Mouse (Mus musculus) spleen, postnatal 10 days (tissue): ENCODE data around the gene Lpo.

ENCODE experiments used
- DNase-seq, 2 experiments: peaks; one replicate each; pipeline ENCODE4 v3.0.0; 2021 to 2022; ENCODE audit warnings: low spot score in 2 of 2

Gene Lpo

DNA sequence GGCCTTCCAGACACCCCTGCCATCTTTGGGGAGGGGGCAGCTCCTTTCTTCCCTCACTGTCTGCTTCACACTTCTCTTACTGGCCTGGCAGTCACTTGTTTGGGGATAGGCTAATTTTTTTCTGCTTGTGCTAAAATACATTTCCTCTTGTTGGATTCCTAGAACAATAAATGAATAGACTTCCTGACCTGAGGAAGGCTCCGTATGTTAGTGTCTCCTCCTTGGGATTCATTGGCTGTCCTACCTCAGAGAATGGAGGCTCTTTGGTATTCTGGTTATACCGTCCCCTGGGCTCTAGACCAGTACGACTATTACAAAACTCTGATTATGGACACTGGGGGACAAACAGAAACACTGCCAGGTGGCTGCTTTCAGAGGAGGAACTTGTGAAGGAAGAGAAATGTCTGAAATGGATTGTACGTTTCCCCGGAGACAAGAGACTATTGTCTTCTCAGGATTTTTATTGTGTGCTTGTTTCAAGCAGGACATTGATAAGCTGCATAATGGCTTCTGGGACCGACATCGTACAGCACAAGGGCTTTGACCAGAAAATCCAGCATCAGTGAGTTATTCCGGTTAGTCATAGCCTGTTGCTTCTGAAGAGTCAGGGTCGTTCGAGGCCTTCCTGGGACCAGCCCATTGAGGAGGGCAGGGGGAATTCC, at the start of gene Lpo:
Gene Lpo (minus strand): TSS at position 51 of the 662 bp plus-strand sequence.
- no peak for DNase-seq

DNA sequence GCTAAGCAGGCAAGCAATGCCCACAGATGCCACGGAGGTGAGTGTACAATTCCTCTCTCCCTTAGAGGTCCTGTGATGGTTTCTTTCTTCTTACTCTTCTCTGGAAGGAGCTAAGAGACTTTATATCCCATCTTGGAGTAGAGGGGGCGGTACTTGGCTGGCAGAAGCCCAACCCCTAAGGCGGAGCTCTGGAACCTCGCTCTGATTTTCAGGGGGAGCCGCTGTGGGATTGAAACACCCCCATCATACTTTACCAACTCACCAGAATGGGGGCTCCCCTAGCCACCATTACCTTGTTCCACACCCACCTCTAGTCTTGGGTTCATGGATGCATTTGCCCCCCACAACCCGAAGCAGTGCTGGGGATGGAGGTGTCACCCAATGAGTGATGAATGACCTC, 47.3 kb upstream of the Lpo start, which contains the start of gene Epx:
Gene Epx (minus strand): TSS at position 101 of the 400 bp plus-strand sequence.
- DNase-seq: no peak

DNA sequence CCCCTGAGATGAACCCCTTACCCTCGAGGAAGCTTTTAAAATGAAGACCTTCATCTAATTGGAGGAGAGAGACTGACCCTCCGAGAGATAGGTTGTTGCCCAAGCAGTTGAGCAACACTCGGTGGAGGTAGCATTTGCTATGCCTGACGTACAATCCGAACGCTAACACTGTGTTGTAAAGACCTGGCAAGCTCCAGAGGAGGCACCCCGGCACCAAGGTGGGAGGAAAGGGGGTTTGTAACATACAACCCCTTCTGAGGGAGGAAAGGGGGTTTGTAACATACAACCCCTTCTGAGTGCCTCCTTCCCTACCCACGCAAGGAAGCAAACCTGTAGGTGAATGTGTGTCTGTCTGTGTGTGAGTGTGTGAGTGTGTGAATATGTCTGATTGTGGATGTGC, 43.7 kb upstream of the Lpo start:
- no peak for DNase-seq

GRCm38 (mm10) chr11:87870096-87870495, 42.0 kb upstream of the Lpo start:
- DNase-seq: no peak

GRCm38 (mm10) chr11:87866891-87867290, 38.8 kb upstream of the Lpo start:
- DNase-seq: peak in 1 of 2 experiments; percentile 62

- DNase-seq: no peak
These were observed 34.7 kb upstream of the Lpo start for GRCm38 (mm10) chr11:87862805-87863204.

DNA sequence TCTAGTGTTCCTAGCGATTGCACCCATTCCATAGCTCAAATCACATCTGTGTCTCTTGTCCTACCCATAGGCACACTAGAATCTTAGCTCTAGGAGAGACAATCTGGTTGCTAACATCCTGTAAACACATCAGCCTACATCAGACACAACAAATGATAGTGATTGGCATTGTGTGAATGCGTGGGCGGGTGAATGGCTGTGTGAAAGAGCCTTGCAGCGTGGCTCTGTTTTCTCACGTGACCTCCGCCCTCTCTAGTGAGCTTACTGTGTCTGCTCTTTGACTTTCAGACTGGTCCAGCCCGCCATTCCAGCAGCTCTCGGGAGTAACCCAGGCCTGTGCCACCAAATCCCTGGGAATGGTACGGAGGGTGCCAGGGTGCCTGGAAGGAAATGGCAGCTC, 32.3 kb upstream of the Lpo start:
- DNase-seq: no peak

DNA sequence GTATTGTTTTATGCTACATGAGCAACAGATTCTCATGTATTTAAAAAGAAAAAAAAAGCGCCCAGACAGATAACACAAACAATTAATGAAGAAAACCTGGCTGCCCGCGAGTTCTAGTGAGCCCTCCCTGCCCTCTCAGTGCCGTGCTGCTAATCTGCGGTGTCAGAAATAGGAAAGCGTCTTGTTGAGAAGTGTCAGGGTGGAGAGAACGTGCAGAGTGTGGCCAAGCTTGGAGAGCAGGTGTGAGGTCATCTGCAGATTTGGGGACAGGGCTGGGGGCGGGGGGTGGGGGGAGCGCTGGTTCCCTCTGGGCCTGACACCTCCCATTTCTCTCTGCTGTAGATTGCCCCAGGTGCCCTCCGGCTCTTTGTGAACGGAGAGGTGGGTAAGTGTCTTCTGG, 31.2 kb upstream of the Lpo start:
- DNase-seq: no peak

DNA sequence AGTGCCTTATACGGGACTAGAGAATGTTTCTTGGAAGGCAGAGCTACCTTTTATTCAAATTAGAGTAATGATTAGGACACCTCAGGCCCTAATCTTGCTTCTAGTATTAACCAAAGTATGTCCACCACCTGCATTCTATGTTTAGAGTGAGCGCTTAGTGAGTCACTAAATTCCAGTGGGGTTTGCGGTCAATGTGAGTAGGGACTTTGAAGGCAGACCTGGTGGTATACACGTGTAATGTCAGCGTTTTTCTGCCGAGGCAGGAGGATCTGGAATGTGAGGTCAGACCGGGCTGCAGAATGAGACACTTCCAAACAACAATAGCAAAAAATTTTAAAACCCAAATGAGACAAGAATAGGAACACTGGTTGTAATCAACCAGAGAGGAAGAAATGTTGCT, 26.5 kb upstream of the Lpo start:
- no peak for DNase-seq

DNA sequence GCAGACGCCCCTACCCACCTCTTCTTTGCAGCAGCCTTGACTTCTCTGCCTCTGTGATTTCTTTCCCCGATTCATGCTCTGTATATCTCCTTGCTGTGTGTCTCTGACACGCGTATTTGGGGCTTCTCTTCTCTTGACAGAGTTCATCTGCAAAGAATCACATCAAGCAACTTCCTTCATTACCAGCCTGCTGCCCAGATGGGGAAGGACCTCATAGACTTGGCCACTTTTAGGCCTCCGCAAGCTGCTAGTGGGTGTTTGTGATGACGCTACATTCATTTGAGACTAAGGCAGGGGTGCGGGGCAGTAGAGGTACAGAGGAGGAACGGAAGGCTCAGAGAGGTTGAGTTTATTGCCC, 25.5 kb upstream of the Lpo start:
- DNase-seq: peak in 1 of 2 experiments; percentile 8

GRCm38 (mm10) chr11:87852690-87853596, 24.9 kb upstream of the Lpo start, which contains the start of gene Mks1:
Gene Mks1 (plus strand): TSS chr11:87853215.
- peak; percentile 72 to 91 for DNase-seq

- DNase-seq: no peak
These were observed 19.8 kb upstream of the Lpo start for GRCm38 (mm10) chr11:87847884-87848283.

DNA sequence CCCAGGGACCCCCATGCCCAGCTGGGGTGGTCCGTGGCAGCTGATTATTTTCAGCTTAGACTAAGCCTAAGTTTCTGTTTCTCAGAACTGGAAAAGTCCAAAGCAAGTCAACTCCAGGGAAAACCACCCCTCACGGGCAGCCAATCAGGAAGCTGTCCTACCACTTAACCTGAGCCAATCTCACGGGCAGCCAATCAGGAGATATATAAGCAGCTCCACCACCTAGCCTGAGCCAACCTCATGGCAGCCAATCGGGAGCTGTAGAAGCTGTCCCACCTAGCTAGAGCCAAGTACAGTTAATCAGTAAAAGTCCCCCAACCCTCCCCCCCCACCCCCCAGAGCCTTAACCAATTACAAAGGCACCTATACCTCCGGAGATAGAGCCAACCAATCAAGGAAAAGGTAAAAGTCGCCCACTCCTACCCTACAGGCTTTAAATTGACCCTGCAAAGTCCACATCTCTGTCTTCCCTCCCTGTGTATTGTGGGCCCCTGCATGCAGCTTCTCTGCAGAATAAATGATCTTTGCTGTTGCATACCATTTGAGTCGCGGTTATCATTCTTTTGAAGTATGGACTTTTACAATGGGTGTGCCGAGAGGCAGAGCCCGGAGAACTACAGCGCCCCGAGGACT, 19.0 kb upstream of the Lpo start:
- DNase-seq: no peak

DNA sequence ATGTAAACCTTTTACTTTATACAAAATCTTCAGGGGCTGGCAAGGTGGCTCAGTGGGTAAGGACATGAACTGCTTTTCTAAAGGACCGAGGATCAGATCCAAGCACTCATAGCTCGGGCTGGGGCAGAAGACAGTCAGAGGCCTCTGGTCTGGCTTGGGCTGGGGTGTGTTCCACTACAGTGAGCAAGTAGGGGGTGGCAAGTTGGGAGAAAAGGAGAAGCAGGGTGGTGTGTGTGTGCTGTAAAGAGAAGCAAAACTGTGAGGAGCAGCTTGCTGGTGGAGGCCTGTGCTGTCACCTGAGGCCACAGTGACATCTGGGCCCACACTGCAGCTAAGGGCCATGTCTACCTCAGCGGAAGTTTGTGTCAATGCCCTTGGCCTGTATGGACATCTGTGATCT, 13.3 kb upstream of the Lpo start:
- no peak for DNase-seq

DNA sequence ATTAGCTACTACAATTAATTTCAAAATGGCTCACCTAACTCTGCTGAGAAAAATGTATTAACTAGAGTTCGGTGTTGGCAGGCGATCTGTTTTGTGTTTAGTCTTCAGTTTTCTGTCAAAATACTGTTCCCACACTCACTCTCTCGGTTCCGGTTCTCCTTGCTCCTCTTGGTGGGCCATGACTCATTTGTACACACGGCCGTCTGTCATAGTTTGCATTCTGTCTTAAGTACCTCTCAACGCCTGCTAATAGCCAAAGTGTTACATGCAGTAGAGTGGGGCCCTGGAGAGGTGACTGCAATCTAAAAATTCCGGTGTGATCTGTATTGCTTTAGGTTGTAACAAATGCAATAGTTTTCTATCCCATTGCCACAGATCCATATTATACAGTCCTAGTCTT, 12.6 kb upstream of the Lpo start:
- DNase-seq: no peak

GRCm38 (mm10) chr11:87821502-87821901, 6.6 kb downstream of the Lpo start:
- no peak for DNase-seq

DNA sequence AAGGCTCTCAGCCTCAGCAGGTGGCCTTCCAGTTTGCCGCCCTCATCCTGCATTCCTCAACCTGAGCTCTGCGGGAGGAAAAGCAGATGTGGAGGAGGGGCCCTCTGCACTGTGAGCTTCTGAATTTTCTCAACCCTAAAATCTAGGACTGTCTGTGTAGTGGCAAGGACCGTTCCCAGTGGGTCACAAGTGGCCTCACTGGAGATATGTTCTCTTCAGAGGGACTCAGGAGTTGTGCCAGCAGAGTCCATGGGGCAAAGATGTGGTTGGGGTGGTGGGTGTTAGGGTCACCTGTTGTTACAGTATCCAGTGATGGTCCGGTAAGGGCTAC, 10.7 kb downstream of the Lpo start:
- DNase-seq: no peak

DNA sequence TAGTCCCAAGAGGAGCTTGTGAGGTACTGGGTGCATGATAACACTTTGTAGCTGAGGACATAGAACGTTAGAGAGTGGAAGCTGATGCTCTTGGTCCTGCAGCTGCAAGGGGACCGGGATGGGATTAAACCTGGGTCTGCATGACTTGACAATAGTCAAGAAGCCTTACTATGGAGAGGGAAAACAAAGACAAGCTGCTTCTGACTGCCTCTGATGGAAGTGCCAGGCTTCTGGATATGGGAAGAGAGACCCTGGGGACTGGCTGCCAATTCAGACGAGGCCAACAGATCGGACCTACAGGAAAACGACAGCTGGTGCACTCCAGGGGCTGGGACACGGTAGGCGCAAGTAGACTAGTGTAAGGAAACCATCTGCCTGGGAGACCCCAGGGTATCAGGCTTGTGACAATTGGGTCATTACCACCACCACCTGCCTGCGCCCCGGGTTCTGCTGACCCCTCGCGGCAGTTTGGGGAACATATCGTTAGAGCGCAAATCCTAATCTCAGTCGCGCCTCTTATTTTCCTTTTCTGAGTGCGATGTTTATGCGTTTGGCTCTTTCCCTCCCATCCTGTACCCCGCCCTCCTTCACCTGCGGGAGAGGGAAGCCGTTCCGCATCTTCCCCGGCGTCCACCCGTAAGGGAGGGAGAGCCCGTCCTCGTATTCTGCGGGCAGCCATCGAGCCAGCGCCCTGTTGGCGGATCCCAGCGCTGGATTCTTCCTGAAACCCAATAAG, 11.2 kb downstream of the Lpo start:
- DNase-seq: peak; percentile 25 to 56

DNA sequence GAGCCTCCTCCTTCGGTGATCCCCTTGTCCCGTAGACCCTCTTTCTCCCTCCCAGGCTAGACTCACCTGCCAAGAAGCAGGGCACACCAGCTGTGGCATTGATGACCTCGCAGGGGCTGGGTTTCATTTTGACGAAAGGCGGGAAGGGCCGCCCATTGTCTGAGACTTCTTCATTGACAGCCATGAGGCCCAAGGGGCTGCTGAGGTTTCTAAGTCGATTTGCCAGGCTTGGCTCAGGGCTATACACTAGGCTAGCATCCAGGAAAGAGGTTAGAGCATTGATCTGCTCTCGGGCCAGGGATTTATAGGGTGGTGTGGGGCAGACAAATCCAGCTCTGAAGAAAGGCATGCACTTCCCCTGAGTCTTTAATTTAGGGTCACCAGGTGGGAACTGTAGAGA, 13.3 kb downstream of the Lpo start:
- DNase-seq: no peak

GRCm38 (mm10) chr11:87811396-87811795, 16.7 kb downstream of the Lpo start:
- DNase-seq: no peak

DNA sequence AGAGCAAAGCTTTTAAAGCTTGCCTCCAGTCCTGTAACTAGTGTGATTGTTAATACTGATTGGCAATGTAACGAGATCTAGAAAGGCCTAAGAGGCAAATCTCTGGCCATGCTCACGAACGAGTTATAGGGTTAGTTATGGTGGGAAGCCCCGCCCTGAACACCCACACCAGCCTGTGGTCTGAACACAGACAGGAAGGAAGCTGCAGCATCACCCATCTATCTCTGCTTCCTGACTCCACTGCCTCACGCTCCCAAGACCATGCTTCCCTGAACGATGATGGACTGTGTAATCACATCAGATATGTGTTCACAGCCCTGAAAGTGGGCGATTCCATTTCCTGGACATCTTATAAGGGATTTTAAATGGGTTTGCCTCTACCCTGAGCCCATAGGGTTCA, 19.9 kb downstream of the Lpo start:
- DNase-seq: no peak

GRCm38 (mm10) chr11:87807433-87807832, 20.7 kb downstream of the Lpo start:
- no peak for DNase-seq
